Mouse (Mus musculus): Measurements from ENCODE around the gene Clptm1l. TPM values are rescaled to one million over a fixed set of nuclear protein-coding genes. Genes with fewer than 3 reads are reported as not detected.
A peak's percentile ranks its signal among the peaks of the same experiment; 100 is the strongest.

Gene Clptm1l
- polyA plus RNA-seq, 1 experiment from 2014 or later = 93.1 TPM

GRCm38 (mm10) chr13:73626410-73626744 is 22.6 kb downstream of the Clptm1l start:
- peak; percentile 48 for ATAC-seq
- H3K36me3 ChIP-seq (ENCODE audit: poor library complexity, severe bottlenecking) = peaks cover 14% of the 10 kb centered on the region
- peak overlapping the region; percentile 55 for H3K4me3 ChIP-seq
- H3K4me1 ChIP-seq = peaks cover 36% of the 10 kb centered on the region
- 41% methylated on average over 6 of the region's 6 CpGs for WGBS
- no peaks in the 10 kb centered on the region for H3K27me3 ChIP-seq
- peak overlapping the region; percentile 76 for H3K4me2 ChIP-seq
- H3K9ac ChIP-seq = peak overlapping the region; percentile 76
- H3K9me3 ChIP-seq (replicated peaks) = no peaks in the 10 kb centered on the region
- no peak overlapping the region for H3K27ac ChIP-seq

GRCm38 (mm10) chr13:73626745-73627549 is 23.1 kb downstream of the Clptm1l start, which contains the start of gene Tert:
Gene Tert (plus strand): TSS chr13:73626911.
- H3K27ac ChIP-seq = no peak within 1 kb of the TSS
- H3K27me3 ChIP-seq = no peaks in the 10 kb centered on the region
- peak within 1 kb of the TSS; percentile 76 for H3K4me2 ChIP-seq
- peaks cover 8% of the 10 kb centered on the region for H3K36me3 ChIP-seq (ENCODE audit: poor library complexity, severe bottlenecking)
- peaks cover 36% of the 10 kb centered on the region for H3K4me1 ChIP-seq
- ATAC-seq = peak; percentile 88
- WGBS = 8% methylated on average over 47 of the region's 47 CpGs
- peak within 1 kb of the TSS; percentile 76 for H3K9ac ChIP-seq
- peak within 1 kb of the TSS; percentile 55 for H3K4me3 ChIP-seq
- H3K9me3 ChIP-seq (replicated peaks) = no peaks in the 10 kb centered on the region

GRCm38 (mm10) chr13:73628586-73629113 is 24.8 kb downstream of the Clptm1l start:
- H3K27me3 ChIP-seq = no peaks in the 10 kb centered on the region
- 78% methylated on average over 11 of the region's 11 CpGs for WGBS

GRCm38 (mm10) chr13:73631837-73632236 is 28.0 kb downstream of the Clptm1l start:
- Histone ChIP-seq H3K9ac (no peak overlapping the region), H3K27ac (no peak overlapping the region), H3K36me3 (ENCODE audit: poor library complexity, severe bottlenecking) (peaks cover 24% of the 10 kb centered on the region), H3K9me3 (replicated peaks) (no peaks in the 10 kb centered on the region), H3K4me2 (no peak overlapping the region), H3K4me1 (peaks cover 30% of the 10 kb centered on the region), H3K27me3 (no peaks in the 10 kb centered on the region), H3K4me3 (no peak overlapping the region)
- 98% methylated on average over 3 of the region's 3 CpGs for WGBS
- ATAC-seq = no peak

More at GRCm38 (mm10) chr13:73628586-73629113, 24.8 kb downstream of the Clptm1l start:
- Histone ChIP-seq H3K4me2 (peak overlapping the region; percentile 76; the same call in 1 of the 2 replicates), H3K9me3 (replicated peaks) (no peaks in the 10 kb centered on the region), H3K4me1 (peaks cover 36% of the 10 kb centered on the region), H3K36me3 (ENCODE audit: poor library complexity, severe bottlenecking) (peaks cover 5% of the 10 kb centered on the region; the same call in 1 of the 2 replicates), H3K9ac (no peak overlapping the region), H3K4me3 (no peak overlapping the region), H3K27ac (no peak overlapping the region)
- ATAC-seq = no peak

GRCm38 (mm10) chr13:73637826-73638225 is 34.0 kb downstream of the Clptm1l start:
- no peak overlapping the region for H3K4me3 ChIP-seq
- peaks cover 30% of the 10 kb centered on the region for H3K36me3 ChIP-seq (ENCODE audit: poor library complexity, severe bottlenecking)
- H3K4me1 ChIP-seq = no peaks in the 10 kb centered on the region
- no peaks in the 10 kb centered on the region for H3K27me3 ChIP-seq
- H3K9ac ChIP-seq = no peak overlapping the region
- H3K4me2 ChIP-seq = no peak overlapping the region
- no peaks in the 10 kb centered on the region for H3K9me3 ChIP-seq (replicated peaks)
- H3K27ac ChIP-seq = no peak overlapping the region
- 87% methylated on average over 5 of the region's 6 CpGs for WGBS
- ATAC-seq = no peak

GRCm38 (mm10) chr13:73641296-73641695 is 37.5 kb downstream of the Clptm1l start:
- no peak overlapping the region for H3K27ac ChIP-seq

GRCm38 (mm10) chr13:73646397-73647087 is 42.7 kb downstream of the Clptm1l start:
- H3K36me3 ChIP-seq (ENCODE audit: poor library complexity, severe bottlenecking) = peaks cover 29% of the 10 kb centered on the region; the same call in 1 of the 2 replicates
- no peaks in the 10 kb centered on the region for H3K27me3 ChIP-seq
- ATAC-seq = 0 out of 2 replicates have a peak, but pooled peaks have one; percentile 53
- no peak overlapping the region for H3K4me3 ChIP-seq
- no peaks in the 10 kb centered on the region for H3K9me3 ChIP-seq (replicated peaks)
- no peaks in the 10 kb centered on the region for H3K4me1 ChIP-seq
- no peak overlapping the region for H3K9ac ChIP-seq
- no peak overlapping the region for H3K27ac ChIP-seq
- 38% methylated on average over 6 of the region's 6 CpGs for WGBS
- H3K4me2 ChIP-seq = no peak overlapping the region

More at GRCm38 (mm10) chr13:73641296-73641695, 37.5 kb downstream of the Clptm1l start:
- no peaks in the 10 kb centered on the region for H3K4me1 ChIP-seq
- no peaks in the 10 kb centered on the region for H3K27me3 ChIP-seq
- H3K9ac ChIP-seq = no peak overlapping the region
- peaks cover 14% of the 10 kb centered on the region; the same call in 1 of the 2 replicates for H3K36me3 ChIP-seq (ENCODE audit: poor library complexity, severe bottlenecking)
- H3K4me3 ChIP-seq = no peak overlapping the region
- H3K4me2 ChIP-seq = no peak overlapping the region
- no peaks in the 10 kb centered on the region for H3K9me3 ChIP-seq (replicated peaks)
- 94% methylated on average over 4 of the region's 4 CpGs for whole genome bisulfite sequencing
- no peak for ATAC-seq

- Histone ChIP-seq H3K4me3 (no peak overlapping the region), H3K4me2 (no peak overlapping the region), H3K9me3 (replicated peaks) (no peaks in the 10 kb centered on the region), H3K27me3 (no peaks in the 10 kb centered on the region), H3K9ac (no peak overlapping the region), H3K27ac (no peak overlapping the region), H3K36me3 (ENCODE audit: poor library complexity, severe bottlenecking) (peaks cover 10% of the 10 kb centered on the region; the same call in 1 of the 2 replicates), H3K4me1 (no peaks in the 10 kb centered on the region)
- WGBS = 80% methylated on average over 3 of the region's 3 CpGs
- ATAC-seq = no peak
These were observed 49.5 kb downstream of the Clptm1l start for GRCm38 (mm10) chr13:73653266-73653665.

GRCm38 (mm10) chr13:73654976-73655375 is 51.2 kb downstream of the Clptm1l start:
- Histone ChIP-seq H3K9me3 (replicated peaks) (no peaks in the 10 kb centered on the region), H3K27me3 (no peaks in the 10 kb centered on the region), H3K4me3 (no peak overlapping the region), H3K36me3 (ENCODE audit: poor library complexity, severe bottlenecking) (peaks cover 6% of the 10 kb centered on the region; the same call in 1 of the 2 replicates), H3K27ac (no peak overlapping the region), H3K9ac (no peak overlapping the region), H3K4me2 (no peak overlapping the region), H3K4me1 (no peaks in the 10 kb centered on the region)
- no peak for ATAC-seq
- WGBS = 80% methylated on average over 3 of the region's 3 CpGs

- no peak overlapping the region for H3K27ac ChIP-seq
- H3K4me1 ChIP-seq = no peaks in the 10 kb centered on the region
- H3K9me3 ChIP-seq (replicated peaks) = no peaks in the 10 kb centered on the region
- H3K36me3 ChIP-seq (ENCODE audit: poor library complexity, severe bottlenecking) = no peaks in the 10 kb centered on the region
- ATAC-seq = no peak
- WGBS = 57% methylated on average over 2 of the region's 2 CpGs
- no peak overlapping the region for H3K4me3 ChIP-seq
- H3K9ac ChIP-seq = no peak overlapping the region
- no peak overlapping the region for H3K4me2 ChIP-seq
- H3K27me3 ChIP-seq = 0 out of 2 replicates have a peak, but pooled peaks cover 1% of the 10 kb centered on the region
These were observed 55.1 kb downstream of the Clptm1l start for GRCm38 (mm10) chr13:73658953-73659352.

- H3K9ac ChIP-seq = no peak overlapping the region
- no peaks in the 10 kb centered on the region for H3K4me1 ChIP-seq
- no peaks in the 10 kb centered on the region for H3K9me3 ChIP-seq (replicated peaks)
- no peak overlapping the region for H3K4me3 ChIP-seq
- H3K4me2 ChIP-seq = no peak overlapping the region
- no peaks in the 10 kb centered on the region for H3K36me3 ChIP-seq (ENCODE audit: poor library complexity, severe bottlenecking)
- no peak for ATAC-seq
- WGBS = 79% methylated on average over 2 of the region's 2 CpGs
- H3K27me3 ChIP-seq = 0 out of 2 replicates have a peak, but pooled peaks cover 4% of the 10 kb centered on the region
- H3K27ac ChIP-seq = no peak overlapping the region
These were observed 56.4 kb downstream of the Clptm1l start for GRCm38 (mm10) chr13:73660163-73660695.
